Mouse (Mus musculus) hindbrain, embryonic 16.5 days (tissue): ENCODE measurements around the gene Tada1. TPM values are rescaled to one million over a fixed set of nuclear protein-coding genes. Genes with fewer than 3 reads are reported as not detected.
A peak's percentile ranks its signal among the peaks of the same experiment; 100 is the strongest.

ENCODE experiments used
- ATAC-seq: fragments of 200-750 bp; cut with Nextera tagmentation; 2 replicates; pipeline ENCODE4 v1.8.0; 2017; ENCODE audit warnings: moderate TSS enrichment, moderate library complexity
- H3K27ac ChIP-seq: fragments of 300-500 bp; sonication (generic); 2 replicates; pipeline ENCODE4 v1.5.1; 2014; ENCODE audit warnings: low read depth, mild to moderate bottlenecking, control low read depth, low read length, moderate library complexity
- H3K27me3 ChIP-seq: fragments of 300-500 bp; sonication (generic); replicated peaks from 2 replicates; pipeline ENCODE4 v1.6.1; 2014; ENCODE audit warnings: low read length; ENCODE audit not compliant: control insufficient read depth, insufficient read depth
- H3K36me3 ChIP-seq: fragments of 300-500 bp; sonication (generic); 2 replicates; pipeline ENCODE4 v1.6.1; 2014; ENCODE audit warnings: mild to moderate bottlenecking, low read length, moderate library complexity, mixed read lengths; ENCODE audit not compliant: control insufficient read depth, insufficient read depth
- H3K4me1 ChIP-seq: fragments of 300-500 bp; sonication (generic); 2 replicates; pipeline ENCODE4 v1.6.1; 2014; ENCODE audit warnings: low read depth, low read length; ENCODE audit not compliant: control insufficient read depth, insufficient read depth
- H3K4me2 ChIP-seq: fragments of 300-500 bp; sonication (generic); 2 replicates; pipeline ENCODE4 v1.6.1; 2014; ENCODE audit warnings: mild to moderate bottlenecking, low read length, control low read depth, moderate library complexity
- H3K4me3 ChIP-seq: fragments of 300-500 bp; sonication (generic); 2 replicates; pipeline ENCODE4 v1.5.1; 2014; ENCODE audit warnings: mild to moderate bottlenecking, low read length, control low read depth, moderate library complexity
- H3K9ac ChIP-seq: fragments of 300-500 bp; sonication (generic); 2 replicates; pipeline ENCODE4 v1.6.1; 2014; ENCODE audit warnings: low read depth, mild to moderate bottlenecking, control low read depth, low read length, moderate library complexity
- H3K9me3 ChIP-seq: fragments of 300-500 bp; sonication (generic); 2 replicates; pipeline ENCODE4 v1.6.1; 2014; ENCODE audit warnings: mild to moderate bottlenecking, low read length, moderate library complexity; ENCODE audit not compliant: control insufficient read depth
- WGBS: fragments of 180-500 bp; shearing (Covaris S2); extraction: QIAGEN DNeasy Blood & Tissue Kit; methylation state at CpG from one replicate; pipeline ENCODE4 v1.1.7; 2014; 5-methylcytosine and 5-hydroxymethylcytosine counted together
- polyA plus RNA-seq: library from polyadenylated mRNA; unstranded; fragments of >200 nt; fragmentation: Nextera tagmentation; extraction: Ambion mirVana; gene quantifications from 2 replicates; pipeline ENCODE4 v1.2.1, GENCODE M21; 2015

Gene Tada1
- polyA plus RNA-seq, 1 experiment from 2014 or later, result 77.8 TPM

- Histone ChIP-seq H3K9ac (no peak overlapping the region), H3K27me3 (no peaks in the 10 kb centered on the region), H3K4me2 (no peak overlapping the region), H3K36me3 (no peaks in the 10 kb centered on the region), H3K9me3 (no peaks in the 10 kb centered on the region), H3K4me1 (peaks cover 1% of the 10 kb centered on the region), H3K27ac (no peak overlapping the region), H3K4me3 (no peak overlapping the region)
- no peak for ATAC-seq
- 74% methylated on average over 3 of the region's 3 CpGs for WGBS
These were observed 29.6 kb upstream of the Tada1 start for GRCm38 (mm10) chr1:166349341-166349740.

GRCm38 (mm10) chr1:166349751-166350150 lies 29.1 kb upstream of the Tada1 start:
- Histone ChIP-seq H3K36me3 (no peaks in the 10 kb centered on the region), H3K4me1 (no peaks in the 10 kb centered on the region; the same call in 1 of the 2 replicates), H3K27ac (no peak overlapping the region), H3K4me2 (no peak overlapping the region), H3K4me3 (no peak overlapping the region), H3K9me3 (no peaks in the 10 kb centered on the region), H3K27me3 (no peaks in the 10 kb centered on the region), H3K9ac (no peak overlapping the region)
- no peak for ATAC-seq
- WGBS, result 80% methylated on average over 11 of the region's 11 CpGs

- Histone ChIP-seq H3K9ac (no peak overlapping the region), H3K27ac (no peak overlapping the region), H3K4me1 (no peaks in the 10 kb centered on the region), H3K9me3 (no peaks in the 10 kb centered on the region), H3K27me3 (no peaks in the 10 kb centered on the region), H3K4me3 (no peak overlapping the region), H3K4me2 (no peak overlapping the region), H3K36me3 (no peaks in the 10 kb centered on the region)
- 25% methylated on average over 14 of the region's 14 CpGs for WGBS
- ATAC-seq, result peak; percentile 93
These were observed 18.6 kb upstream of the Tada1 start for GRCm38 (mm10) chr1:166360157-166360855.

- no peak overlapping the region for H3K4me2 ChIP-seq
- H3K4me3 ChIP-seq, result no peak overlapping the region
- ATAC-seq, result no peak
- H3K36me3 ChIP-seq, result no peaks in the 10 kb centered on the region
- 72% methylated on average over 5 of the region's 5 CpGs for WGBS
- no peak overlapping the region for H3K27ac ChIP-seq
- H3K9me3 ChIP-seq, result no peaks in the 10 kb centered on the region
- H3K4me1 ChIP-seq, result no peaks in the 10 kb centered on the region
- H3K9ac ChIP-seq, result no peak overlapping the region
- no peaks in the 10 kb centered on the region for H3K27me3 ChIP-seq
These were observed 18.0 kb upstream of the Tada1 start for GRCm38 (mm10) chr1:166360896-166361295.

GRCm38 (mm10) chr1:166361842-166362241 lies 17.1 kb upstream of the Tada1 start:
- Histone ChIP-seq H3K9me3 (no peaks in the 10 kb centered on the region), H3K4me2 (no peak overlapping the region), H3K4me3 (no peak overlapping the region), H3K27ac (no peak overlapping the region), H3K4me1 (no peaks in the 10 kb centered on the region), H3K9ac (no peak overlapping the region), H3K36me3 (no peaks in the 10 kb centered on the region), H3K27me3 (no peaks in the 10 kb centered on the region)
- WGBS, result 75% methylated on average over 3 of the region's 3 CpGs
- no peak for ATAC-seq

- H3K4me3 ChIP-seq, result no peak overlapping the region
- no peak overlapping the region for H3K27ac ChIP-seq
- no peaks in the 10 kb centered on the region for H3K4me1 ChIP-seq
- 75% methylated on average over 3 of the region's 3 CpGs for WGBS
- H3K36me3 ChIP-seq, result no peaks in the 10 kb centered on the region
- H3K9me3 ChIP-seq, result no peaks in the 10 kb centered on the region
- no peak overlapping the region for H3K9ac ChIP-seq
- no peaks in the 10 kb centered on the region for H3K27me3 ChIP-seq
- H3K4me2 ChIP-seq, result no peak overlapping the region
- ATAC-seq, result no peak
These were observed 16.2 kb upstream of the Tada1 start for GRCm38 (mm10) chr1:166362659-166363058.

GRCm38 (mm10) chr1:166363122-166363521 lies 15.8 kb upstream of the Tada1 start:
- H3K36me3 ChIP-seq, result no peaks in the 10 kb centered on the region
- H3K4me2 ChIP-seq, result no peak overlapping the region
- H3K27me3 ChIP-seq, result no peaks in the 10 kb centered on the region
- H3K9me3 ChIP-seq, result no peaks in the 10 kb centered on the region
- no peak for ATAC-seq
- no peak overlapping the region for H3K27ac ChIP-seq
- no peak overlapping the region for H3K4me3 ChIP-seq
- no peak overlapping the region for H3K9ac ChIP-seq
- H3K4me1 ChIP-seq, result no peaks in the 10 kb centered on the region

GRCm38 (mm10) chr1:166377171-166377570 lies 1.7 kb upstream of the Tada1 start:
- H3K4me2 ChIP-seq, result no peak overlapping the region
- no peak overlapping the region for H3K27ac ChIP-seq
- no peak for ATAC-seq
- H3K27me3 ChIP-seq, result no peaks in the 10 kb centered on the region
- no peaks in the 10 kb centered on the region for H3K9me3 ChIP-seq
- no peaks in the 10 kb centered on the region for H3K36me3 ChIP-seq
- H3K4me3 ChIP-seq, result no peak overlapping the region
- H3K4me1 ChIP-seq, result peaks cover 17% of the 10 kb centered on the region
- H3K9ac ChIP-seq, result no peak overlapping the region
- WGBS, result 79% methylated on average over 6 of the region's 6 CpGs

- Histone ChIP-seq H3K4me1 (peaks cover 17% of the 10 kb centered on the region), H3K4me3 (peak overlapping the region; percentile 64), H3K9ac (peak overlapping the region; percentile 83), H3K9me3 (no peaks in the 10 kb centered on the region), H3K27ac (peak overlapping the region; percentile 79), H3K36me3 (peaks cover 2% of the 10 kb centered on the region; the same call in 1 of the 2 replicates), H3K4me2 (peak overlapping the region; percentile 81), H3K27me3 (no peaks in the 10 kb centered on the region)
- 0 out of 2 replicates have a peak, but pooled peaks have one; percentile 2 for ATAC-seq
- WGBS, result 5% methylated on average over 21 of the region's 21 CpGs
These were observed 375 bp upstream of the Tada1 start for GRCm38 (mm10) chr1:166378431-166379012.
